Mouse (Mus musculus): Measurements from ENCODE around the gene Plac1.
A peak's percentile ranks its signal among the peaks of the same experiment; 100 is the strongest.

Gene Plac1

DNA sequence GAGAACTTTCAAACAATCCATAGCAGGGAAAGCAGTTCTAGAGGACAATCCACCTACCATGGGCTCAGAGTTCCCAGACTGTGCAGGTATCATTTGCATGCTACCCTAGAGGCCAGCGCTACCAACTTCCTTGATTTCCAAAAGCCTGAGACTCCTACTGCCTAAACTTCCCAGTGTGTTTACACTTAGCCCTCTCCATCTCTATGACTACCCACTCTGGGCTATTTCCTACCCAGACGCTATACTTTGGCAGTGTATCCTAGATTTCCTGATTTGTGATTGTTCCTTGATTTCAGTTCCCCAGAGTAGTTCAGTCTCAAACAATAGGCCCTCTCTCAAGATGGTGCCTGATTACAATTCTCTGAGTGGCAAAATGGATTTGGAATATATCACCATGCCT is 132.8 kb downstream of the Plac1 start:
- no peak for DNase-seq (ENCODE audit: low spot score in 2 of 2)

- no peak for DNase-seq (ENCODE audit: low spot score in 2 of 2)
These were observed 138.7 kb downstream of the Plac1 start for GRCm38 (mm10) chrX:53101165-53101564.

GRCm38 (mm10) chrX:53099951-53100350 is 140.0 kb downstream of the Plac1 start:
- DNase-seq (ENCODE audit: low spot score in 2 of 2), result no peak

- DNase-seq (ENCODE audit: low spot score in 2 of 2), result no peak
These were observed 140.6 kb downstream of the Plac1 start for GRCm38 (mm10) chrX:53099266-53099665.

- no peak for DNase-seq (ENCODE audit: low spot score in 2 of 2)
These were observed 141.6 kb downstream of the Plac1 start for GRCm38 (mm10) chrX:53098293-53098692.

- DNase-seq (ENCODE audit: low spot score in 2 of 2), result no peak
These were observed 142.1 kb downstream of the Plac1 start for GRCm38 (mm10) chrX:53097786-53098185.

DNA sequence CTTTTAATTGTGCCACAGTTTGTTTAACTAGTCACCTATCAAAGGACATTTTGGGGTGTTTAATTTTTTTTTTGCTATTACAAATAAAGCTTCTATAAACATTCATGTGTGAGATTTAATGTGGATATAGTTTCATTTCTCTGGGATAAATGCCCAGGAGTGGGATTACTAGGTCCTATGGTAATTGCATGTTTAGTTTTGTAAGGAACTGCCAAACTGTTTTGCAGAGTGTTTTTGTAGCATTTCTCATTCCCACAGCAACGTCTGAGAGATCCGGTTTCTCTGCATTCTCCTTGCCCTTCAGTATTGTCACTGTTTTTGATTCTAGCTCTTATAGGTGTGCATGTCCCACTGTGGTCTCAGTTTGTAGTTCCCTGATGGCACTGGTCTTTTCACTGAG is 146.5 kb downstream of the Plac1 start:
- no peak for DNase-seq (ENCODE audit: low spot score in 2 of 2)

DNA sequence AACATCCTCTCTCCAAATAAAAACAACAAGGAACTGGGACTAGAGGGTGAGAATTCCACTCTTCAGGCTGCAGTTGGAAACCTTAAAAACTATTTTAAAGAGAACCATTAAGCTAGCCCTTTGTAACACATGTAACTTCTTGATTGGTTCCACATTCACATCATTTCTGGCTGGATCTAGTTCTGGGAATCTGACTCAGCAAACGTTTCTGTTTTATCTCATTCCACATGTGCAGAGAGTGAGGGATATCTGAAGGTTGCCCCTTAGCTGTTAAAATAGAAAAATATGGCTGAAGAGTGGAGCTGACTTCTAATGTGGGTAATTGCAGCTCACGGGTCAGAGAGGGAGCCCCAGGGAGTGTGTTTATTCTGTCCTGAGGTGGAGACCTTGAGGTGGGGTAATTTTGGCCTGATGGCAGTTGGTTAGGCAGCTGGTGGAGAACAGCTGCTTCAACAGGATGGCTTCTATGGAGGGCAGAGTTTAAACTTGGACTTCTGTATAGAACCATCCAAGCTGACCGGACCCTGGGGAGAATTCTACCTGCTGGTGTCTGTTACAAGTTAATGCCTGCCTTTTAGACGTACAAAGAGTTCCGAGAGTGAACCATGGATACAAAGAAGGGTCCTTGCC is 151.1 kb downstream of the Plac1 start:
- DNase-seq (ENCODE audit: low spot score in 2 of 2), result no peak

GRCm38 (mm10) chrX:53087202-53087601 is 152.7 kb downstream of the Plac1 start:
- no peak for DNase-seq (ENCODE audit: low spot score in 2 of 2)

DNA sequence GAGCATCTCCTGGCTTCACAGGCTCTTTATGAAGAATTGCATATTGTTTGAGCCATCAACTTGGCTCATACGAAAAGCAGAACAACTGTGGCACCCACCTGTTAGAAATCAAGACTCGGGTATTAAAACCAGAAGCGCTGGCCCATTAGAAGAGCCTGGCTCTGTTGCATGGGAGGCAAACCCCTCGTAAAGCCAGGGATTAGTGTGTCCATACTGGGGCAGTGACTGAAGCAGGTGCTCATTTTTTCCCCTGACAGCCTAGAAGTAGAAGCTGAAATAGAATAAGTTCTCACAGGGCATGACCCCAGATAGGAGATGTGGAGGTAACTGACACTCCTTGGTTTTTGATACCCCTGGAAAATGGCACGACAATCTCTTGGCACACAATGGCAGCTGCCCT is 154.4 kb downstream of the Plac1 start:
- no peak for DNase-seq (ENCODE audit: low spot score in 2 of 2)

- DNase-seq (ENCODE audit: low spot score in 2 of 2), result no peak
These were observed 175.5 kb downstream of the Plac1 start for GRCm38 (mm10) chrX:53064406-53064805.

DNA sequence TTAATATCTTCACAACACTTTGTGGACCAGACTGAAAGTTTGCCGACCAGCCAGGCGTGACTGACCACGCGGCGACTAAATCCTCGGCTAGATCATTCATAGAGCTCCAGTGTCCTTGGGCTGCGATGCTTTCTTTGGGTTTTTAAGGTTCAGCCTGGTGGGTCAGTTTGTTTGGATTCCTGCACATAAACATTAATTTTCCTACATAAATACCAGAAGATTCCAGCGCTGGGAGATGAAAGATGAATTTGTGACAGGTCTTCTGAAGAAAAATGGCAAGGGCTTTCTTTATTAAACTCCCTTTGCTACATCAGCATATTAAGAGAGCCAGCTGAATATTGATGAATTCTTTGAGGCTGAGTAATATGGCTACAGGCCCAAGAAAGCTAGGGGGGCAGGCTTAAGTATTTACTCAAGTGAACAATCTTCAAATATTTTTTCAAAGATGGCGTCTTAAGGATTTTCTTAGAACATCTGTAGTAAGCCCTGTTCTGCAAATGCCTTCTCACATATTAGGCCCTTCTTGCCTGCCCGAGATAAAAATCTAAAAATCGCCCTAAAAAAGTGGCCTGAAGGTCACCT is 180.4 kb downstream of the Plac1 start:
- no peak for DNase-seq (ENCODE audit: low spot score in 2 of 2)

- no peak for DNase-seq (ENCODE audit: low spot score in 2 of 2)
These were observed 181.2 kb downstream of the Plac1 start for GRCm38 (mm10) chrX:53058459-53059280.

- no peak for DNase-seq (ENCODE audit: low spot score in 2 of 2)
These were observed 182.2 kb downstream of the Plac1 start for GRCm38 (mm10) chrX:53057760-53058090.

DNA sequence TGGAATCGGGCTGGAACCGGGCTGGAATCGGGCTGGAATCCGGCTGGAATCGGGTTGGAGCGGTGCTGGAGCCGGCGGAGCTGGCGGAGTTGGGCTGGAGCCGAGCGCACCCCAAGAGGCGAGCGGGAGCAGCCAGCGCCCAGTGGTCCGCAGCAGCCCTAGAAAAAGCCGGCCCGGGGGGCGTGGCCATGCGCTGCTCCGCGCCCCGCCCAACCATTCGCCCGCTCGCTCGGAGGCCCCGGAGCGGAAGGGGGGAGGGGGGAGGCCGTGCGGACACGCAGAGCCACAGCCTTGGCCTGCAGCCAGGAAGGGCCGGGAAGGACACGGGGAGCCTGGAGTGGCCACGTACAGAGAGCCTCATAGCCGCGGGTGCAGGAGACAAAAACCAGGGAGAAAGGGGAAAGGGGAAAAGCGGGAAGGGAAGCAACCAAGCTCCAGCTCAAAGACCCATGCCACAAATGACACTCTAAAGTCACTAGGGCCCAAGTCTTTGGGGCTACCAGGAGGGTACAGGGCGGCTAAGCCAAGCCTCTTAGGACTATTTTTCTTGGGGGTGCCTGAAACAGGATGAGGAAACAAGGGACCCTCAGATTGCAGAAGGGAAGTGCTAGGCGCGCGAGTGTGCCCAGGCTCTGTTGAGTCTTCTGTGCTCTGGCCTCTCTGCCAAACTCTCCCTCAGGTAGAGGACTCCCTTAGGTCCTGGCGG is 182.7 kb downstream of the Plac1 start:
- DNase-seq (ENCODE audit: low spot score in 2 of 2), result peak; percentile 57 to 65

DNA sequence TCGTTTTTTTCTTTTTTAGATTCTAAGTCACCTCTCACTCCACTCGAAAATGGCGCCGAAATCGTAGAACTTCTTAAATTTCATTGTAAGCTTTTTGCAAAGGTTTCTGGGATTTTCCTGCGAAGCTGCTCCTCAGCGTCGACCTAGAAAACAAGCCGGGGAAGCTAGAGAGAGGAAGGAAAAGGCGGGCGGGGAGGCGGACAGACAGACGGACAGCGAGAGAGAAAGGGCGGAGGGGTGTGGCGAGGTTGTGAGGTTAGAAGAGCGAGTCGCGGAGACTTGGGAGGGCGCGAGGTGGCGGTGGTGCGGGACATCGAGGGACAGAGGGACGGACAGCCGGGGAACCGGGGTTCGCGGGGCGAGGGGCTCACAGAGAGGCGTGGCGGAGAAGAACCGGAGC is 183.3 kb downstream of the Plac1 start:
- peak; percentile 14 to 15 for DNase-seq (ENCODE audit: low spot score in 2 of 2)

DNA sequence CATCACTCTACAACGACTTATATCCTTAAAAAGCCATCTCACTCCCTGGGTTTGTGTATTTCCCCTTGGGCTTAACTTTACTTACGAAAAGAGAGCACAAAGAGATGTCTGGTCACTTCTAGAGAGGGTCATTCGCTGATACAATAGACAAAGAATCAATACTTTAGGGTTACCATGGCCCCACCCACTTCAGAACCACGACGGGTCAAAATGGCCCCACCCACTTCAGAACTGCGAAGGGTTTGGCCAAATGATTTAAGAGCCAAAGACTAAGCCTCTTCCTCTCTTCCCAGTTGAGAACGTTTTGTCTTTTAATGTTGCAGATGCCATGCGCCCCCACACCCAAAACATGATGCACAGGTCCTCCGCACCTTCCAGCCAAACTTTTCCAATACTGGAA is 184.1 kb downstream of the Plac1 start:
- no peak for DNase-seq (ENCODE audit: low spot score in 2 of 2)

DNA sequence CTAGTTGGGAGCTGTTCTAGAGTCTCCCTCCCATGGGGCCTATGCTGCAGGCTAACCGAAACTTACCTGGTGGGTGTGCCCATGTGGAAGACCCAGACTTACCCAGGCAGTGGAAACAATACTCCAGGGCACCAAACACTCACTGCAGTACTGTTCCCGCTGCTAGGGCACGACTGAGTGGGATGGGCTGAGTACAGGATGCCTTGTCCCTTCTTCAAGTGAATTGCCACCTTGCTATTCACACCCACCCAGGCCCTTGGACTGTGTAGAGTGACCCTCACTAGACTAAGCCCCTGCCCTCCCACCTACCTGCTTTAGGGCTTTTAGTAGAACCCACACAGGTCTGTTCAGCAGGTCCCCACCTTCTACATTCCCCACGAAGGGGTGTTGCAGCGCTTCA is 186.0 kb downstream of the Plac1 start:
- DNase-seq (ENCODE audit: low spot score in 2 of 2), result no peak

GRCm38 (mm10) chrX:53052652-53053500 is 187.0 kb downstream of the Plac1 start:
- DNase-seq (ENCODE audit: low spot score in 2 of 2), result no peak

DNA sequence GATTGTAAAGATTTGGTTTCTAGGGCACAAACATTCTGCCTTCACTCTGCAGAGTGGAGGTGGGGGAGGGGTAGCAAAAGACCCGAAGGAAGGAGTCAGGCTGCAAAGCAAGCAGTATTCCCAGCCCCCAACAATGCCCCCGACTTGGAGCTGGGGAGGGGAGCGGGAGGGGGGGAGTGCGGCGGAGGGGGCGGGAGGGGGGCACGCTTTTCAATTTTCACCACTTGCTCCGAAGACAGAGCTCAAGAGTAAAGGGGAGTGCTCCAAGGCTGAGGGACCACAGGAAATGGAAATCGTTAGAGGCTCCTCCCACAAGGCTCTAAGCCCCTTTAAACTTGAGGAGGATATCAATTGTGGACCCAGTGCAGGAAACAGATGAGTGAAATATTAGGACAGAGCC is 189.6 kb downstream of the Plac1 start:
- DNase-seq (ENCODE audit: low spot score in 2 of 2), result no peak

- DNase-seq (ENCODE audit: low spot score in 2 of 2), result no peak
These were observed 190.7 kb downstream of the Plac1 start for GRCm38 (mm10) chrX:53049196-53049595.

DNA sequence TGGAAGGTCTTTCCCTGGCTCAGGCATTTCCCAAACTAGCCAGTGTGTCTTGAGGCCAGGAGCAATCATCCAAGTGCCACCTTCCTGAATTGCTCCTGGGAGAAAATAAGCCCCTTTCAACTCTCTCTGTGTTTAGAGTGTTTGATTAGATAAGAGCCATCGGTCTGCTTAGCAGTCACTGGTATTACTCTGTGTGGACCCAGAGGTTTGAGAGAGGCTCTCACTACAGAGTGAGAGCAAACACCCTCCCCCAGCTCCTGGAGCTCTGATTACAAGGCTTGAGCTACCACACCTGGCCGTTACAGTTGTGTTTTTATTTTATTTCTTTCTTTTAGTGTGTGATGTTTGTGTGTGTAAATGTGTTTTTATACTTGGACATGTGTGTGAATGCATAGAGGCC is 193.0 kb downstream of the Plac1 start:
- no peak for DNase-seq (ENCODE audit: low spot score in 2 of 2)
